Mouse (Mus musculus) layer of hippocampus, postnatal 10 days (tissue): Measurements from ENCODE around the gene F830045P16Rik. TPM values are rescaled to one million over a fixed set of nuclear protein-coding genes. Genes with fewer than 3 reads are reported as not detected.

Experiments used
- DNase-seq, 2 experiments: peaks; one replicate each; pipeline ENCODE4 v3.0.0; 2021; ENCODE audit warnings: low spot score in 2 of 2
- total RNA-seq, 2 experiments: library from RNA; stranded (reverse); gene quantifications; 2 replicates each; pipeline ENCODE4 v1.2.3; 2021

Gene F830045P16Rik
- total RNA-seq, 2 experiments from 2014 or later, result 0.18 TPM; not detected in 1

- DNase-seq, result no peak
Measured at GRCm38 (mm10) chr2:129546772-129547171, 10.4 kb upstream of the F830045P16Rik start.

GRCm38 (mm10) chr2:129545596-129545995 lies 9.2 kb upstream of the F830045P16Rik start:
- no peak for DNase-seq

GRCm38 (mm10) chr2:129544919-129545318 lies 8.5 kb upstream of the F830045P16Rik start:
- DNase-seq, result peak; percentile 56 to 58

- no peak for DNase-seq
Measured at GRCm38 (mm10) chr2:129544448-129544847, 8.0 kb upstream of the F830045P16Rik start.

- DNase-seq, result no peak
Measured at GRCm38 (mm10) chr2:129540036-129540435, 3.6 kb upstream of the F830045P16Rik start.

- no peak for DNase-seq
Measured at GRCm38 (mm10) chr2:129539175-129539574, 2.8 kb upstream of the F830045P16Rik start.

- DNase-seq, result no peak
Measured at GRCm38 (mm10) chr2:129537926-129538325, 1.5 kb upstream of the F830045P16Rik start.

GRCm38 (mm10) chr2:129537360-129537759 lies 958 bp upstream of the F830045P16Rik start:
- no peak for DNase-seq

- DNase-seq, result no peak
Measured at GRCm38 (mm10) chr2:129536926-129537325, 524 bp upstream of the F830045P16Rik start.

GRCm38 (mm10) chr2:129534886-129535591 lies 1.4 kb downstream of the F830045P16Rik start:
- no peak for DNase-seq

- DNase-seq, result peak in 1 of 2 experiments; percentile 6
Measured at GRCm38 (mm10) chr2:129531890-129532289, 4.5 kb downstream of the F830045P16Rik start.

GRCm38 (mm10) chr2:129531102-129531501 lies 5.3 kb downstream of the F830045P16Rik start:
- peak in 1 of 2 experiments; percentile 5 for DNase-seq

GRCm38 (mm10) chr2:129529297-129530209 lies 6.8 kb downstream of the F830045P16Rik start:
- DNase-seq, result peak; percentile 49 to 63

- no peak for DNase-seq
Measured at GRCm38 (mm10) chr2:129527916-129528315, 8.5 kb downstream of the F830045P16Rik start.

GRCm38 (mm10) chr2:129526322-129526721 lies 10.1 kb downstream of the F830045P16Rik start:
- DNase-seq, result no peak

- DNase-seq, result no peak
Measured at GRCm38 (mm10) chr2:129525644-129526043, 10.8 kb downstream of the F830045P16Rik start.

GRCm38 (mm10) chr2:129518526-129518925 lies 17.9 kb downstream of the F830045P16Rik start:
- DNase-seq, result no peak

GRCm38 (mm10) chr2:129514923-129515920 lies 21.2 kb downstream of the F830045P16Rik start:
- no peak for DNase-seq

- DNase-seq, result no peak
Measured at GRCm38 (mm10) chr2:129514401-129514667, 22.1 kb downstream of the F830045P16Rik start.

GRCm38 (mm10) chr2:129513546-129514400 lies 22.6 kb downstream of the F830045P16Rik start:
- no peak for DNase-seq
